Mouse (Mus musculus): ENCODE data around the gene Mfsd4b3. TPM values are rescaled to one million over a fixed set of nuclear protein-coding genes. Genes with fewer than 3 reads are reported as not detected.

The Mfsd4b3 gene
- total and polyA plus RNA-seq, 3 experiments, result not detected

GRCm38 (mm10) chr10:39908768-39909441, 51.0 kb downstream of the Mfsd4b3 start:
- dilution Hi-C loops (cut with MboI; ENCODE audit: extremely low pct_ligation_motif_present, extremely low pct_unique_long_range_greater_than_20kb, low sequenced_read_pairs), result no loop called here
- H3K9me3 ChIP-seq (replicated peaks; ENCODE audit: low read length), result no peaks in the 10 kb centered on the region
- H3K9ac ChIP-seq (ENCODE audit: insufficient read depth, low read depth), result no peak overlapping the region
- H3K4me2 ChIP-seq (ENCODE audit: insufficient read depth, low read depth, poor library complexity, severe bottlenecking), result peak overlapping the region; percentile 24
- H3K4me1 ChIP-seq (ENCODE audit: control insufficient read depth in 1 of 2, insufficient read depth in 2 of 2), result peaks cover 0 to 9% of the 10 kb centered on the region in 2 experiments; a peak in 3 of 4 replicates
- H3K79me2 ChIP-seq (replicated peaks; ENCODE audit: control insufficient read depth, extremely low read depth, insufficient read depth, poor library complexity, severe bottlenecking), result no peaks in the 10 kb centered on the region
- no peak for TF ChIP-seq POLR2A (IDR thresholded peaks at IDR 0.05; ENCODE audit: low read depth, low read length)
- no peak for TF ChIP-seq TBP (conservative IDR thresholded peaks at IDR 0.05; ENCODE audit: low read depth, low read length)
- TF ChIP-seq ELF1 (IDR thresholded peaks at IDR 0.05; ENCODE audit: low read depth, low read length), result no peak
- TF ChIP-seq POLR2AphosphoS2 (IDR thresholded peaks at IDR 0.05; ENCODE audit: low read depth, low read length), result no peak
- TF ChIP-seq JUND (conservative IDR thresholded peaks at IDR 0.05; ENCODE audit: low read depth, low read length), result no peak
- no peak for TF ChIP-seq ZC3H11A (IDR thresholded peaks at IDR 0.05; ENCODE audit: low read depth, low read length)
- no peak for TF ChIP-seq BHLHE40 (IDR thresholded peaks at IDR 0.05; ENCODE audit: low read depth, low read length)
- TF ChIP-seq RAD21 (IDR thresholded peaks at IDR 0.05; ENCODE audit: low read depth, low read length), result no peak
- TF ChIP-seq SIN3A (IDR thresholded peaks at IDR 0.05; ENCODE audit: low read length), result no peak
- no peak for TF ChIP-seq MEF2A (IDR thresholded peaks at IDR 0.05; ENCODE audit: borderline replicate concordance, low read depth, low read length)
- no peak for TF ChIP-seq MAFK (IDR thresholded peaks at IDR 0.05; ENCODE audit: insufficient replicate concordance, low read length)
- no peak for TF ChIP-seq CTCF (conservative IDR thresholded peaks at IDR 0.05 in 1 of 2, IDR thresholded peaks at IDR 0.05 in 1 of 2; ENCODE audit: low read depth in 2 of 2, low read length in 2 of 2)
- no peak for TF ChIP-seq ETS1 (conservative IDR thresholded peaks at IDR 0.05; ENCODE audit: low read depth, low read length)
- no peak for TF ChIP-seq ZKSCAN1 (IDR thresholded peaks at IDR 0.05; ENCODE audit: borderline replicate concordance, low read depth, low read length)
- no peak overlapping the region for H3K4me3 ChIP-seq (replicated peaks in 1 of 3; ENCODE audit: low read depth in 2 of 3, low read length in 2 of 3, poor library complexity in 1 of 3)
- no peaks in the 10 kb centered on the region for H3K27me3 ChIP-seq (replicated peaks)
- H3K36me3 ChIP-seq (replicated peaks in 1 of 2; ENCODE audit: control insufficient read depth in 1 of 2, insufficient read depth in 1 of 2, low read length in 1 of 2), result no peaks in the 10 kb centered on the region
- no peak for DNase-seq (ENCODE audit: extremely low read depth)
- in situ Hi-C loops (cut with MboI; ENCODE audit: low pct_ligation_motif_present, low pct_unique_long_range_greater_than_20kb, low sequenced_read_pairs), result no loop called here
- H3K27ac ChIP-seq (ENCODE audit: insufficient read depth, low read depth), result no peak overlapping the region

GRCm38 (mm10) chr10:39906799-39907658, 52.9 kb downstream of the Mfsd4b3 start:
- Histone ChIP-seq H3K36me3 (replicated peaks in 1 of 2; ENCODE audit: control insufficient read depth in 1 of 2, insufficient read depth in 1 of 2, low read length in 1 of 2) (no peaks in the 10 kb centered on the region), H3K27ac (ENCODE audit: insufficient read depth, low read depth) (no peak overlapping the region), H3K9me3 (replicated peaks; ENCODE audit: low read length) (no peaks in the 10 kb centered on the region), H3K4me3 (replicated peaks in 1 of 3; ENCODE audit: low read depth in 2 of 3, low read length in 2 of 3, poor library complexity in 1 of 3) (no peak overlapping the region), H3K9ac (ENCODE audit: insufficient read depth, low read depth) (no peak overlapping the region), H3K79me2 (replicated peaks; ENCODE audit: control insufficient read depth, extremely low read depth, insufficient read depth, poor library complexity, severe bottlenecking) (no peaks in the 10 kb centered on the region), H3K4me2 (ENCODE audit: insufficient read depth, low read depth, poor library complexity, severe bottlenecking) (no peak overlapping the region), H3K27me3 (replicated peaks) (no peaks in the 10 kb centered on the region), H3K4me1 (ENCODE audit: control insufficient read depth in 1 of 2, insufficient read depth in 2 of 2) (peaks cover 0 to 9% of the 10 kb centered on the region in 2 experiments; a peak in 2 of 4 replicates)
- TF ChIP-seq SMC3 (IDR thresholded peaks at IDR 0.05; ENCODE audit: low read depth, low read length) (no peak), E2F4 (IDR thresholded peaks at IDR 0.05; ENCODE audit: insufficient replicate concordance, low read depth, low read length) (no peak)
- dilution Hi-C loops (cut with MboI; ENCODE audit: extremely low pct_ligation_motif_present, extremely low pct_unique_long_range_greater_than_20kb, low sequenced_read_pairs) (no loop called here), in situ Hi-C loops (cut with MboI; ENCODE audit: low pct_ligation_motif_present, low pct_unique_long_range_greater_than_20kb, low sequenced_read_pairs) (no loop called here)
- no peak for DNase-seq (ENCODE audit: extremely low read depth)

Data from CH12.LX (cell line).